ENCODE assay signal across 18 mouse cellular contexts in genomic region chr12:110571050-110571449, GRCm38 (mm10). TPM values are rescaled to one million over a fixed set of nuclear protein-coding genes. Genes with fewer than 3 reads are reported as not detected.
DNase-seq lines count a peak whose midpoint lies in the region; ATAC-seq lines count a peak whose summit lies in the region.
"Had no signal": no experiment of that assay in that cellular context is flagged by ENCODE, and none has a peak within 500 bp of the region (broad histone marks: within the 10 kb centered on the region; RNA-seq: fewer than 3 reads in every experiment).

No protein-coding gene starts in this region.

- peak; percentile 51; the same call in 1 of the 2 replicates for ATAC-seq in frontal cortex, adult (ENCODE audit: low TSS enrichment)
- ATAC-seq: activated CD4-positive, CD25-positive, alpha-beta regulatory T cell, adult 4 months; forebrain, embryonic 15.5 days; hindbrain, embryonic 16.5 days; intestine, embryonic 15.5 days had no signal

- no peak for DNase-seq in frontal cortex, postnatal 10 days (ENCODE audit: low spot score in 2 of 2)
- peak; percentile 32 for DNase-seq in gastrocnemius, postnatal 14 days
- DNase-seq in gastrocnemius, postnatal 10 days, result no peak
- peak; percentile 56 for DNase-seq in brain, adult 2 months (ENCODE audit: low read depth, low spot score)
- peak; percentile 54 for DNase-seq in skeletal muscle tissue, adult 2 months (ENCODE audit: low read depth, low spot score)
- DNase-seq in layer of hippocampus, postnatal 14 days (ENCODE audit: low spot score in 2 of 2), result no peak
- DNase-seq: adrenal gland, postnatal 14 days; cerebellum, adult 11 months; cerebellum, adult 2 months; cerebellum, adult 9-11 months; heart, adult 11 months; kidney, adult 11 months; kidney, adult 9 months had no signal

- intact Hi-C loops in gastrocnemius, postnatal 14 days (cut with DNase I; ENCODE audit: low total_unique reads), result no loop called here

RNA-seq across cellular contexts. Expression of gene Dync1h1, which starts 30.2 kb away (rescaled TPM):
- 10 to 100 TPM; 63.0 to 69.7 TPM for total RNA-seq in gastrocnemius, postnatal 14 days (2021)
- 10 to 100 TPM; 76.8 to 92.3 TPM for total RNA-seq in gastrocnemius, postnatal 10 days (2021)
- 100 to 1,000 TPM; 301 to 319 TPM for total RNA-seq in layer of hippocampus, postnatal 14 days (2021)

Comparison
In these comparisons a context has a peak if more than half of its experiments do, and no peak if none do; other contexts are left out.
1. DNase-seq: peak in gastrocnemius, postnatal 14 days (single experiment), brain, adult 2 months (single experiment) and skeletal muscle tissue, adult 2 months (single experiment); none in frontal cortex, postnatal 10 days (0 of 2), gastrocnemius, postnatal 10 days (single experiment) and layer of hippocampus, postnatal 14 days (0 of 2).